Mouse (Mus musculus): ENCODE measurements around the gene S1pr4. TPM values are rescaled to one million over a fixed set of nuclear protein-coding genes. Genes with fewer than 3 reads are reported as not detected.

S1pr4 gene
- polyA plus RNA-seq, 1 experiment from 2014 or later = 1.1 TPM

DNA sequence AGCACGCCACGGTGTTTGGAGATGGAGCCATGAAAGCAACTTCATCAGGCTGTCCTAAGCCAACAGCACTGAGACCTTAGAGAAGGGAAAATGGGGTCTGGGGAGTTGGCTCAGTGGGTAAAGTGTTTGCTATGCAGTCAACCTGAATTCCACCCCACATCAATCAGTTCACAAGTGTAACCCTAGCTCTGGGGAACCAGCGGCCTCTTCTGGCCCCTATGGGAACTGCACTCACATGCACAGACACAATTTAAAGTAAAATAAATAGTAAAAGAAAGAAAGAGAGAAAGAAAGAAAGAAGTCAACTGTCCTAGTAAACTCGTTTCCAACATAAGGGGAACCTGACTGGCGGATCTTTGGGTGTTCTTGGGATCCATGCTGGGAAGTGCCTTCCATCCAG lies 13.9 kb upstream of the S1pr4 start:
- Histone ChIP-seq H3K4me1 (replicated peaks) (no peaks in the 10 kb centered on the region), H3K4me3 (replicated peaks) (no peak overlapping the region), H3K4me2 (replicated peaks) (no peak overlapping the region), H3K27me3 (replicated peaks) (0 out of 2 replicates have a peak, but pooled peaks cover 5% of the 10 kb centered on the region), H3K27ac (no peak overlapping the region), H3K9ac (no peak overlapping the region), H3K9me3 (no peaks in the 10 kb centered on the region), H3K36me3 (no peaks in the 10 kb centered on the region)
- 85% methylated on average over 5 of the region's 5 CpGs for WGBS
- no peak for ATAC-seq

DNA sequence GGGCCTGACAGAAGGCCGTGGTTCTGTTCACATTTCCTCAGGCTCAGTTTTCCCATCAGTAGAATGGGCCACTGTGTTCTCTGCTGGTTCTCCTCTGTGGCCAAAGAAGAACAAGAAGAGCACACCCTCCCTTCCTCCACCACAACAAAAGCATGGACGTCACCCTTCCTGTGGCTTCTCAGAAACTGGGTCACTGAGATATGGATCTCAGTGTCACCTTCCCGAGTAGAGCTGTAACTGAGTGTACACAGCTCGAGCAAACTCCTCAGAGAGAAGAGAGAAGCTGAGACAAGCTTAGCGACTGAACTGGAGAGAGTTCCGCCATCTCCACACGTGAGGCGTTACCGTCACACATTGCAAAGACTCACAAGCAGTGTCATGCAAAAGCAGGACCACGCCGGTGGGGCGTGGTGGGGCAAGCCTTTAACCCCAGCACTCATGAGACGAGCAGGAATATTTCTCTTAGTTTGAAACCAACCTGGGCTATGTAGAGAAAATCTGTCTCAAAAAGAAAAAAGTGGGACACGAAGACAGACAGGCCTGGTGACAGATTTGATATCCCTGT lies 10.4 kb upstream of the S1pr4 start:
- H3K4me2 ChIP-seq (replicated peaks) = no peak overlapping the region
- no peak for ATAC-seq
- WGBS = 75% methylated on average over 14 of the region's 14 CpGs

DNA sequence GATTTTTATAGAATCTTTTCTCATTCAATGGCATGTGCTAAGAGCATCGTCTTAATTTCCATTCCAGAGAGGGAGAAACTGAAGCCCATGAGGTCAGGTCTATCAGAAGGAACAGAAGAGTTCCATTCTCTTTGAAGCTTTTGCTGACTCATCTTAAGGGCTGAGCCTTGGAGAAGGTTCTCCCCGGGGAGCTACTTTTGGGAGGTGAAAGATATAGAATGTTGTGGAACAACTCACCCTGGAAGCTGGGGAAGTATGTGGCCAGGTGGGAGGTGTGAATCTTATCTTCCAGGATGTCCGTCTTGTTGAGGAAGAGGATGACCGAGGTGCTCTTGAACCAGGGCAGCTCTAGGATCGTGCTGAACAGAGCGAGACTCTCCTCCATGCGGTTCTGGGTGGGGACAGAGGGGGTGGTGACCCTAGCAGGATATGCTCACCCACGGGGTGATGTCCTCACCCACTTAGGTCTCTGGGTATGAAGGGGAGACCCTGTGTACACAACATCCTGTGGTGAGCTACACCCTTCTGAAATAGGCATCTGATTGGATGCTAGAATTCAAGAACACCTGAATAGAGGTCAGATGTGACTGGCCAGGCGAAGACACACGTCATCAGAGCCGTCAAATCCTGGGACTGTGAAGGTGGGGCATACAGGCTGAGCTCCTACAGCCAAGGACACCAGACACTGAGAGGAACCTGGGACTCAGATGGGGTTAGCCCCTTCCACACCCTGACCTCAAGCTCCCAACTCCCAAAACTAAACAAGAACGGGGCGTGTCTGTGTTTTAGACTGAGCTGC lies 8.0 kb upstream of the S1pr4 start:
- 63% methylated on average over 13 of the region's 13 CpGs for WGBS

More for the DNA sequence above, 10.4 kb upstream of the S1pr4 start:
- H3K4me3 ChIP-seq (replicated peaks) = no peak overlapping the region
- 0 out of 2 replicates have a peak, but pooled peaks cover 5% of the 10 kb centered on the region for H3K27me3 ChIP-seq (replicated peaks)
- no peaks in the 10 kb centered on the region for H3K9me3 ChIP-seq
- H3K4me1 ChIP-seq (replicated peaks) = no peaks in the 10 kb centered on the region
- no peaks in the 10 kb centered on the region for H3K36me3 ChIP-seq
- H3K9ac ChIP-seq = no peak overlapping the region
- H3K27ac ChIP-seq = no peak overlapping the region

DNA sequence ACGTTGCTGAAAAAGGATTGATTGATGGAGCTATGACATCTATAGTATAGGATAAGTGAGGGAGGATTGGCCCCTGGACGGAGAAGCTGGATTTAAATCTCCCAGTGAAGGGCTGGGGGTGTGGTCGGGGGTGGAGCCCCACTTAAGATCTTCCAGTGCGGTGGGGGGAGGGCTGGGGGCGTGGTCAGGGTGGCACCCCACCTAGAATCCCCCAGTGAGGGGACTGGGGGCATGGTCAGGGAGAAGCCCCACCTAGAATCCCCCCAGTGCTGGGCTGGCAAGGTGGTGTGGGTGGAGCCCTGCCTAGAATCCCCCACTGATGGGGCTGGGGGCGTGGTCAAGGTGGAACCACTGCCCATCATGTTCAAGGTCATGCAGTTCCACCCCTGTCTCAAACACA lies 7.2 kb upstream of the S1pr4 start:
- WGBS = 36% methylated on average over 6 of the region's 6 CpGs

More for the DNA sequence above, 8.0 kb upstream of the S1pr4 start:
- no peak overlapping the region for H3K4me3 ChIP-seq (replicated peaks)
- no peaks in the 10 kb centered on the region for H3K9me3 ChIP-seq
- H3K27ac ChIP-seq = no peak overlapping the region
- no peak for ATAC-seq
- no peak overlapping the region for H3K4me2 ChIP-seq (replicated peaks)
- no peak overlapping the region for H3K9ac ChIP-seq
- no peaks in the 10 kb centered on the region for H3K36me3 ChIP-seq
- 0 out of 2 replicates have a peak, but pooled peaks cover 1% of the 10 kb centered on the region for H3K4me1 ChIP-seq (replicated peaks)
- 0 out of 2 replicates have a peak, but pooled peaks cover 5% of the 10 kb centered on the region for H3K27me3 ChIP-seq (replicated peaks)

DNA sequence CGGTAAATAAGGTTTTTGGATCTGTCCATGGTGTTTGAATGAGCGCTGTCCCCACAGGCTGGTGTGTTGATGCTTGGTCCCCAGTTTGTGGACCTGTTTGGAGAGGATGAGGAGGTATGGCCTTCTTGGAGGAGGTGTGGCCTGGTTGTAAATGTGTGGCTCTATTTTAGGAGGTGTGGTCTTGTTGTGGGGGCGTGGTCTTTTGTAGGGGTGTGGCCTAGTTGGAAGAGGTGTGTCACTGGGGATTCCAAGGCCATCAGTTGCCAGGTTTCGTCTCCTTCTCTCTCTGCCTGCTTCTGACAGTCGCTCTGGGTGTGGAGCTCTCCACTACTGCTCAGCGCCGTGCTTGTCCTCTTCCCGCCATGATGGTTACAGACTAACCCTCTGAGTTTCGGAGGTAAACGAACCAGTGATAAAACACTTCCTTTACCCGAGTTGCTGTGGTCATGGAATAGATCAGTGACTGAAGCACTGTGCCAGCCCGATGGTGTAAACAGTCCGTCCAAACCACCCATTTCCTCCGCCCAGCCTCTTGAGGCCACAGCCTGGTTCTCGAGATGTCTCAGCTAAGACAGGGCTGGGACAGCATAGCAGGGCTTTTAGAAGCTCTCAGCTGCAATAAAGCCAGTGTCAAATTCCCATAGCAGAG lies 5.2 kb upstream of the S1pr4 start:
- no peak overlapping the region for H3K4me2 ChIP-seq (replicated peaks)
- ATAC-seq = no peak
- H3K4me1 ChIP-seq (replicated peaks) = 0 out of 2 replicates have a peak, but pooled peaks cover 3% of the 10 kb centered on the region
- H3K27me3 ChIP-seq (replicated peaks) = no peaks in the 10 kb centered on the region
- no peak overlapping the region for H3K27ac ChIP-seq
- no peak overlapping the region for H3K4me3 ChIP-seq (replicated peaks)
- H3K9ac ChIP-seq = no peak overlapping the region
- WGBS = 71% methylated on average over 15 of the region's 15 CpGs
- H3K36me3 ChIP-seq = no peaks in the 10 kb centered on the region
- no peaks in the 10 kb centered on the region for H3K9me3 ChIP-seq

More for the DNA sequence above, 7.2 kb upstream of the S1pr4 start:
- no peak overlapping the region for H3K4me3 ChIP-seq (replicated peaks)
- H3K36me3 ChIP-seq = no peaks in the 10 kb centered on the region
- no peak overlapping the region for H3K4me2 ChIP-seq (replicated peaks)
- H3K9me3 ChIP-seq = no peaks in the 10 kb centered on the region
- H3K27me3 ChIP-seq (replicated peaks) = 0 out of 2 replicates have a peak, but pooled peaks cover under 1% of the 10 kb centered on the region
- no peak overlapping the region for H3K9ac ChIP-seq
- ATAC-seq = no peak
- H3K4me1 ChIP-seq (replicated peaks) = 0 out of 2 replicates have a peak, but pooled peaks cover 3% of the 10 kb centered on the region
- no peak overlapping the region for H3K27ac ChIP-seq

DNA sequence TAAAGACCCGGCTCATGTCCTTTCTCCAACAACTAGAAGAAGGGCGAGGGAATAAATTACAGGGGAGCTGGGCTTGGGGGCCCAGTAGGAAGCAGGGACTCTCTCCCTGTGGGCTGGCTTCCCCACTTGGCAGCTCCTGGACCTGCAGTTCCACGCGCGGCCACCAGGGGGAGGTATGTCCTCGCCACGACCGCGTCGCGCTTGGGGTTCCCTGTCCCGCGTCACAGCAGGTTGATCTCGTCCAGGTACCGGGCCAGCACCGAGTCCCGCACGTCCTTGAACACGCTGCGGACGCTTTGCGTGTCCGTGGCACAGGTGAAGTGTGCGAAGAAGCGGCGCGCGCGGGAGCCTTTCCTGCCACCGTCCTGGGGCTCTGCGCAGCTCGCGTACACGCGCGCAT lies 2.7 kb upstream of the S1pr4 start:
- Histone ChIP-seq H3K36me3 (no peaks in the 10 kb centered on the region), H3K4me2 (replicated peaks) (peak overlapping the region; percentile 85), H3K27me3 (replicated peaks) (no peaks in the 10 kb centered on the region), H3K4me3 (replicated peaks) (peak overlapping the region; percentile 37), H3K9me3 (no peaks in the 10 kb centered on the region), H3K9ac (peak overlapping the region; percentile 34; the same call in 1 of the 2 replicates), H3K27ac (no peak overlapping the region), H3K4me1 (replicated peaks) (0 out of 2 replicates have a peak, but pooled peaks cover 9% of the 10 kb centered on the region)
- peak; percentile 57 for ATAC-seq
- WGBS = 7% methylated on average over 36 of the region's 36 CpGs

DNA sequence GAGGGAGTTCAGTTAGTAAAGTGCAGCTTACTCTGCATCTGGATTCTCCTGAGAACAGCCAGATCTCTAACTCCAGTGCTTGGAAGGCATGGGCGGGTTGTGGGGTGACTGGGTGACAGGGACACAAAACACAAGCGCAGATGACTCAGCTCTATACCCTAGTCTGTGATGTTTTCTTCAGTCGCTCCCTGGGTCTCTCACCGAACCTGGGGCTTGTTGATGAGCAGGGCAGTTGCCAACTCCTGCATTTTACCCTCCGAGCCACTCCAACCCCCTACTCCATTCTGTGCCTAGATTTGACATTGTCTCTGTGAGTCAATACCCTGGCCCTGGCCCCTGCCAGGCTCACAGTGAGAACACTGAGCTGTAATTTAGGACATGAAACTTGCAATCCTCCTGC lies 1.9 kb upstream of the S1pr4 start:
- H3K36me3 ChIP-seq = no peaks in the 10 kb centered on the region
- no peaks in the 10 kb centered on the region for H3K27me3 ChIP-seq (replicated peaks)
- ATAC-seq = no peak
- no peaks in the 10 kb centered on the region for H3K9me3 ChIP-seq
- H3K27ac ChIP-seq = no peak overlapping the region
- H3K4me2 ChIP-seq (replicated peaks) = no peak overlapping the region
- H3K4me3 ChIP-seq (replicated peaks) = no peak overlapping the region
- 0 out of 2 replicates have a peak, but pooled peaks cover 9% of the 10 kb centered on the region for H3K4me1 ChIP-seq (replicated peaks)
- 81% methylated on average over 5 of the region's 5 CpGs for WGBS
- no peak overlapping the region for H3K9ac ChIP-seq

DNA sequence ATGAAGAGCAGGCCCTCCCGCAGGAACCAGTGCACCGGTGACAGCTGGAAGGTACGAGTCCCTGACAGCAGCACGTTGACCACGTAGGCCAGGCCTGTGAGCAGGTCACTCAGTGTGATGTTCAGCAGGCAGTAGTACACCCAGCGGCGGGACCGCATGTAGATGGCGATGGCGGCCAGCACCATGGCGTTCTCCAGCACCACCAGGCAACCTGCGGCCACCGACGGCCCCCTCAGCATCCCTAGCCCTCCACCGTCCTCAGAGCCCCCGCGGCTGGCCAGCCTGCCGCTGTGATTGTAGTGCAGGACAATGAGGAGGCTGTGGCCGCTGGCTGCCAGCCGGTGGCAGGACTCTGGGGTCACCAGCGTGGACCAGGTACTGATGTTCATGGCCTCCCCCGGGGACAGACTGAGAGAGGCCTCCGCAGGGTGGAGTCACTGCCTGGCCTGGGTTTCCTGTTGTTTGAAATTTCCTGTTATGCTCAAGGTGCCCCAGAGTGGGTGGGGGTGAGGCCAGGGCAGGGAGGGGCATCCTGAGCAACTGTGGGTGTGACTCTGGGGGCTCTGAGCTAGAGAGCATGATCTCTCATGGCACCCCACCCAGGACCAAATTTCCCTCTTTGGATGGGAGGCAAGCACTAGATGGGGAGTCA lies 556 bp downstream of the S1pr4 start:
- Histone ChIP-seq H3K36me3 (no peaks in the 10 kb centered on the region), H3K9me3 (no peaks in the 10 kb centered on the region), H3K4me2 (replicated peaks) (no peak overlapping the region), H3K4me1 (replicated peaks) (peaks cover 22% of the 10 kb centered on the region), H3K27me3 (replicated peaks) (no peaks in the 10 kb centered on the region), H3K9ac (0 out of 2 replicates have a peak overlapping the region, but pooled peaks have one; percentile 2), H3K27ac (no peak overlapping the region), H3K4me3 (replicated peaks) (no peak overlapping the region)
- 71% methylated on average over 23 of the region's 23 CpGs for WGBS
- no peak for ATAC-seq

DNA sequence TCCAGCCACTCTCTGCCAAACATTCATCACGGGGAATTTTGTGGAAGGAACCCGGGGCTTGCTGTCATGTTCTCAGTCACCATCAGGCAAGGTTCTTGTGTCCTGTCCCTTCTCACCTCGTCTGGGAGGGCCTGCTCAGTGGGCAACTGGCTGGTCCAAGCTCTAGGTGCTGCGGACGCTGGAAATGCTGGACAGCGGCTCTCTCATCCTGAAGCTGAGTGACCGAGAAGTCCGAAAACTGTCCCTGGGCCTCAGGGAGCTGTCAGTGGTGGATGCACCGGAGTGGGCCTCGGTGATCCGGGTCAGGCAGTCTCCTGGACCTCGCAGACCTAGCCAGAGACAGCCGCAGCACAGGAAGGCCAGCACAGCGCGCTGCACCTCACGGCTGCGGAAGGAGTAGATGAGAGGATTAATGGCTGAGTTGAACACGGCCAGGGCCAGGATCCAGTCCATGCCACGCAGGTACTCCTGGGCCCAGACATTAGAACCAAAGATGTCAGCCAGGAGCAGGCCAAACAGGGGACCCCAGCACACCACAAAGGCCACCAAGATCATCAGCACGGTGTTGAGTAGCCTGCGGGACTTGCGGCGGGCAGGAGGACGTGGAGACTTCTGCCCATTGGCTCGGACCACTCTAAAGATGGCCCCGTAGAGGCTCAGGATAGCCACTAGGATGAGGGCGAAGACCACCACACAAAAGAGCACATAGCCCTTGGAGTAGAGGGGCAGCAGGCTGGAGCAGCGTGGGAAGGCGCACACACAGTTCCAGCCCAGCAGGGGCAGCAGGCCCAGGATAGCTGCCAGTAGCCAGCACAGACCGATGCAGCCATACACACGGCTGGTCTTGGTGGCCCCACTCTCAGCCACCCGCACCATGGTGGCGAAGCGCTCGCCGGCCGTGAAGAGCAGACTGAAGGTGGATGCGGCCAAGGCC lies 1.3 kb downstream of the S1pr4 start:
- no peak overlapping the region; the same call in 1 of the 2 replicates for H3K9ac ChIP-seq
- H3K4me3 ChIP-seq (replicated peaks) = no peak overlapping the region; the same call in 1 of the 2 replicates
- 86% methylated on average over 38 of the region's 38 CpGs for WGBS

DNA sequence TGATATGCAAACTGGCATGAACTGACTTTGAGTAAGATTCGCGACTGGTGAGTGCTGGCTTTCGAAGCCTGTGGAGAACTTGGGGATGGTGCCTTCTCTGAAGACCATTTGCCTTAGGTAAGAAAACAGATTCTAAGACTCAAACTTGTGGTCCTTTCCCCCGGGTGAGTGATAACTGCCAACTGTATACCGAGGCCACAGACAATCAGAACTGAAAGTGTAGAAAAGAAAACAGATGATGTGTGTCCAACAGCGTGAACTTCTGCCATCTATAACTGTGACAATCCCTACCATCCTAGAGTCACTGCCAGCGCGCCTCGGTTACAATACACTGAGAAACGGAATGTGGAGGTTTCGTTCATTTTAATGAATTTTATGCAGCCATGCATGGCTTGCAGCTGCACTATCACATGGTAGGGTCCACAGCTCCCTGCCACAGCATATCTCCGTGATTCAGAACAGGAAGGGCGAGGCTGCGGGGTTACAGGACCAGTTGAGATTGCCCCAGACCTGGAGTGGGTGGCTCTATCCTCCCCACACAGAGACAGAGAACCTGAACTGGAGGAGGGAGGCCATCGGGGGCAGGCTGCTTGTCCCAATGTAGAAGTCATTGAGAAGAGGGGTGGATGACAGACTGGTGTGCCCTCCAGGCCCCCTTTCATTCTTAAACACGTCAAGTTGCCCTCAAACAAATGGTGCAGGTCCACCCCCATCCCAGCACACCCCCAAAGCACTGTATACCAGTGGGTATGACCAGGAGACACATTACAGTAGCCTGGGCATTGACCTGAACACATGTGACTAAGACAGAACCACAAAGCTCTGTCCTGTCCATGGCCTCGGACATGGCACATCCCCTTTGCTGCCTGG lies 2.3 kb downstream of the S1pr4 start:
- ATAC-seq = no peak
- H3K4me2 ChIP-seq (replicated peaks) = peak overlapping the region; percentile 52
- no peaks in the 10 kb centered on the region for H3K27me3 ChIP-seq (replicated peaks)
- peaks cover 23% of the 10 kb centered on the region for H3K4me1 ChIP-seq (replicated peaks)
- no peaks in the 10 kb centered on the region for H3K9me3 ChIP-seq
- 81% methylated on average over 17 of the region's 17 CpGs for WGBS
- no peak overlapping the region for H3K4me3 ChIP-seq (replicated peaks)
- H3K36me3 ChIP-seq = peaks cover 5% of the 10 kb centered on the region
- no peak overlapping the region for H3K9ac ChIP-seq
- no peak overlapping the region for H3K27ac ChIP-seq

More for the DNA sequence above, 1.3 kb downstream of the S1pr4 start:
- Histone ChIP-seq H3K27ac (no peak overlapping the region), H3K4me2 (replicated peaks) (no peak overlapping the region), H3K36me3 (no peaks in the 10 kb centered on the region), H3K4me1 (replicated peaks) (peaks cover 27% of the 10 kb centered on the region), H3K9me3 (no peaks in the 10 kb centered on the region), H3K27me3 (replicated peaks) (no peaks in the 10 kb centered on the region)
- ATAC-seq = no peak
